Mouse (Mus musculus): ENCODE measurements around the gene Olfr1390. TPM values are rescaled to one million over a fixed set of nuclear protein-coding genes. Genes with fewer than 3 reads are reported as not detected.

The Olfr1390 gene
- polyA plus RNA-seq, 1 experiment from 2014 or later: not detected

Other genes starting within 250 kb of the Olfr1390 start
- gene Olfr1396, start 220.3 kb upstream of the Olfr1390 start, polyA plus RNA-seq (2015; fragmentation: Nextera tagmentation; extraction: Ambion mirVana): not detected in 2 replicates
- gene Olfr1395, start 192.9 kb upstream of the Olfr1390 start, polyA plus RNA-seq (2015; fragmentation: Nextera tagmentation; extraction: Ambion mirVana): not detected in 2 replicates
- gene Olfr1394, start 180.8 kb upstream of the Olfr1390 start, polyA plus RNA-seq (2015; fragmentation: Nextera tagmentation; extraction: Ambion mirVana): not detected in 2 replicates
- 0.03 and 0.26 TPM in 2 replicates for gene Btnl9, start 148.0 kb upstream of the Olfr1390 start, polyA plus RNA-seq (2015; fragmentation: Nextera tagmentation; extraction: Ambion mirVana)
- gene Zfp62, start 131.9 kb upstream of the Olfr1390 start, polyA plus RNA-seq (2015; fragmentation: Nextera tagmentation; extraction: Ambion mirVana): 58.5 and 58.6 TPM in 2 replicates
- gene Mgat1, start 91.0 kb upstream of the Olfr1390 start, polyA plus RNA-seq (2015; fragmentation: Nextera tagmentation; extraction: Ambion mirVana): 25.5 and 30.6 TPM in 2 replicates
- gene Olfr1393, start 56.9 kb upstream of the Olfr1390 start, polyA plus RNA-seq (2015; fragmentation: Nextera tagmentation; extraction: Ambion mirVana): 0.08 and 0.13 TPM in 2 replicates
- gene Olfr1392, start 49.9 kb upstream of the Olfr1390 start, polyA plus RNA-seq (2015; fragmentation: Nextera tagmentation; extraction: Ambion mirVana): not detected in 2 replicates
- not detected in 2 replicates for gene Olfr10, start 30.4 kb upstream of the Olfr1390 start, polyA plus RNA-seq (2015; fragmentation: Nextera tagmentation; extraction: Ambion mirVana)
- not detected in 2 replicates for gene Olfr1391, start 12.4 kb upstream of the Olfr1390 start, polyA plus RNA-seq (2015; fragmentation: Nextera tagmentation; extraction: Ambion mirVana)
- not detected in 2 replicates for gene Olfr1389, start 87.9 kb downstream of the Olfr1390 start, polyA plus RNA-seq (2015; fragmentation: Nextera tagmentation; extraction: Ambion mirVana)
- gene Olfr1388, start 101.4 kb downstream of the Olfr1390 start, polyA plus RNA-seq (2015; fragmentation: Nextera tagmentation; extraction: Ambion mirVana): 0.05 and 0.10 TPM in 2 replicates
- not detected in 2 replicates for gene Olfr1387, start 120.2 kb downstream of the Olfr1390 start, polyA plus RNA-seq (2015; fragmentation: Nextera tagmentation; extraction: Ambion mirVana)
- not detected in 2 replicates for gene Olfr1386, start 129.9 kb downstream of the Olfr1390 start, polyA plus RNA-seq (2015; fragmentation: Nextera tagmentation; extraction: Ambion mirVana)
- not detected in 2 replicates for gene Olfr1385, start 153.9 kb downstream of the Olfr1390 start, polyA plus RNA-seq (2015; fragmentation: Nextera tagmentation; extraction: Ambion mirVana)
- gene Olfr1384, start 171.5 kb downstream of the Olfr1390 start, polyA plus RNA-seq (2015; fragmentation: Nextera tagmentation; extraction: Ambion mirVana): not detected in 2 replicates
- not detected in 2 replicates for gene Olfr1383, start 184.5 kb downstream of the Olfr1390 start, polyA plus RNA-seq (2015; fragmentation: Nextera tagmentation; extraction: Ambion mirVana)
- not detected in 2 replicates for gene Olfr1382, start 193.1 kb downstream of the Olfr1390 start, polyA plus RNA-seq (2015; fragmentation: Nextera tagmentation; extraction: Ambion mirVana)
- gene Olfr1381, start 208.3 kb downstream of the Olfr1390 start, polyA plus RNA-seq (2015; fragmentation: Nextera tagmentation; extraction: Ambion mirVana): not detected in 2 replicates
- not detected in 2 replicates for gene Olfr1380, start 221.7 kb downstream of the Olfr1390 start, polyA plus RNA-seq (2015; fragmentation: Nextera tagmentation; extraction: Ambion mirVana)